Mouse (Mus musculus): ENCODE data around the gene Ppfibp1. TPM values are rescaled to one million over a fixed set of nuclear protein-coding genes. Genes with fewer than 3 reads are reported as not detected.

Gene Ppfibp1
- total and polyA plus RNA-seq, 2 experiments from 2014 or later, result 39.5 to 43.0 TPM

DNA sequence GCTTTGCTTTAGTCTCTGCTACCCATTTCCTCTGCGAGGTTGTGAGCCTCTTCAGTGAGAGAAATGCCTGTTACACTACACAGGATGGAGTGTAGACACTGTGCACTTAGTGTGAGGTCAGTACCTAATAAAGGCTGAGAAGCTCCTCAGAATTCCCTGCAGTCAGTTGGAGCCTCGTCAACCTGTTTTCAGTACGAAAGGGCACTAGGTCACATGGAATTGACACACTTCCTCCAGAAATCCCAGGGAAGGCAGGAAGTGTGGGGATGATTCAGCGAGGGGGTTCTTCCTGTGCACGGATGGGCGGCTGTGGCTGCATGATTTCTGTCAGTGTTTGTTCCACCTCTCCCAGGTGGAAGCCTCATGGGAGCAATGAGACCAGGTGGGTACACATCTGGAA lies 44.8 kb downstream of the Ppfibp1 start:
- H3K4me1 ChIP-seq (ENCODE audit: control insufficient read depth, insufficient read depth), result peaks cover 13% of the 10 kb centered on the region
- no peak overlapping the region for H3K4me3 ChIP-seq (ENCODE audit: low read depth, low read length)

GRCm38 (mm10) chr6:146935957-146936356 lies 47.7 kb downstream of the Ppfibp1 start:
- DNase-seq (ENCODE audit: low spot score), result peak; percentile 55
- 0 out of 2 replicates have a peak, but pooled peaks have one; percentile 45 for ATAC-seq (ENCODE audit: insufficient read depth, low read depth)
- TF ChIP-seq CTCF (IDR thresholded peaks at IDR 0.05; ENCODE audit: low read depth), result no peak
- no peak for TF ChIP-seq EP300 (IDR thresholded peaks at IDR 0.05; ENCODE audit: low read depth)
- no peak overlapping the region for H3K4me3 ChIP-seq (ENCODE audit: low read depth, low read length)
- H3K9me3 ChIP-seq (replicated peaks; ENCODE audit: control insufficient read depth, low read length), result no peaks in the 10 kb centered on the region
- no peak overlapping the region for H3K9ac ChIP-seq (replicated peaks; ENCODE audit: low read depth, low read length)
- H3K4me2 ChIP-seq (ENCODE audit: low read depth, low read length), result no peak overlapping the region
- WGBS, result 79% methylated on average over 6 of the region's 6 CpGs
- no peaks in the 10 kb centered on the region for H3K27me3 ChIP-seq (ENCODE audit: control insufficient read depth, insufficient read depth, low read length)
- H3K27ac ChIP-seq (ENCODE audit: low read depth), result no peak overlapping the region
- peaks cover 11% of the 10 kb centered on the region; the same call in 1 of the 2 replicates for H3K36me3 ChIP-seq (replicated peaks; ENCODE audit: control insufficient read depth, insufficient read depth, low read length)
- H3K4me1 ChIP-seq (ENCODE audit: control insufficient read depth, insufficient read depth), result peaks cover 11% of the 10 kb centered on the region

More for the DNA sequence above, 44.8 kb downstream of the Ppfibp1 start:
- TF ChIP-seq EP300 (IDR thresholded peaks at IDR 0.05; ENCODE audit: low read depth) (peak; percentile 69; the same call in 1 of the 2 replicates), CTCF (IDR thresholded peaks at IDR 0.05; ENCODE audit: low read depth) (no peak)
- peak; percentile 69 for DNase-seq (ENCODE audit: low spot score)
- peak; percentile 81 for ATAC-seq (ENCODE audit: insufficient read depth, low read depth)
- 47% methylated on average over 6 of the region's 6 CpGs for WGBS
- no peak overlapping the region for H3K9ac ChIP-seq (replicated peaks; ENCODE audit: low read depth, low read length)
- H3K27me3 ChIP-seq (ENCODE audit: control insufficient read depth, insufficient read depth, low read length), result no peaks in the 10 kb centered on the region
- H3K36me3 ChIP-seq (replicated peaks; ENCODE audit: control insufficient read depth, insufficient read depth, low read length), result no peaks in the 10 kb centered on the region
- H3K9me3 ChIP-seq (replicated peaks; ENCODE audit: control insufficient read depth, low read length), result no peaks in the 10 kb centered on the region
- peak overlapping the region; percentile 67 for H3K27ac ChIP-seq (ENCODE audit: low read depth)
- H3K4me2 ChIP-seq (ENCODE audit: low read depth, low read length), result no peak overlapping the region

DNA sequence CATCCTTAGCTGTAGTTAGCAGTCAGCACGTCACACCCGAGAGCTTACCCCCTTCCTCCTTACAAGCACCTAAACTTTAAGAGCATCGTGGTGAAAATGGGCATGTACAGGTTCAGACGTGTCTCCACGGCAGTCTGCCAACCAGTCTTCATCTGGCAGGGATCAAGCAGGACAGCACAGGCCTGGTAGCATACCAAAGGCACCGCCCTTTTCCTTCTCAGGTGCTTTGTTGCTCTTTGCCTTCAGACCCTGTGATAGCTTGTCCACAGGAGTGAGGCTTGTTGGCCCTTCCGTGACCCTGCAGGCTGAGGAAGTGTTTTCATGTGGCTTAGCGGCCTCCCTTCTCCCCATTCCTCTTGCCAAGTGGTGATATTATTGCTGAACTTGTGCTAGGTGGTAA lies 50.7 kb downstream of the Ppfibp1 start:
- WGBS, result 65% methylated on average over 8 of the region's 8 CpGs
- no peak for DNase-seq (ENCODE audit: low spot score)
- Histone ChIP-seq H3K27me3 (ENCODE audit: control insufficient read depth, insufficient read depth, low read length) (no peaks in the 10 kb centered on the region), H3K9me3 (replicated peaks; ENCODE audit: control insufficient read depth, low read length) (no peaks in the 10 kb centered on the region), H3K4me1 (ENCODE audit: control insufficient read depth, insufficient read depth) (0 out of 2 replicates have a peak, but pooled peaks cover under 1% of the 10 kb centered on the region), H3K4me2 (ENCODE audit: low read depth, low read length) (no peak overlapping the region), H3K9ac (replicated peaks; ENCODE audit: low read depth, low read length) (no peak overlapping the region), H3K27ac (ENCODE audit: low read depth) (no peak overlapping the region), H3K4me3 (ENCODE audit: low read depth, low read length) (no peak overlapping the region), H3K36me3 (replicated peaks; ENCODE audit: control insufficient read depth, insufficient read depth, low read length) (peaks cover 11% of the 10 kb centered on the region; the same call in 1 of the 2 replicates)
- TF ChIP-seq CTCF (IDR thresholded peaks at IDR 0.05; ENCODE audit: low read depth), result no peak
- no peak for TF ChIP-seq EP300 (IDR thresholded peaks at IDR 0.05; ENCODE audit: low read depth)
- no peak for ATAC-seq (ENCODE audit: insufficient read depth, low read depth)

- H3K27me3 ChIP-seq (ENCODE audit: control insufficient read depth, insufficient read depth, low read length), result no peaks in the 10 kb centered on the region
- H3K4me3 ChIP-seq (ENCODE audit: low read depth, low read length), result no peak overlapping the region
- H3K4me1 ChIP-seq (ENCODE audit: control insufficient read depth, insufficient read depth), result peaks cover 25% of the 10 kb centered on the region
- no peak overlapping the region for H3K27ac ChIP-seq (ENCODE audit: low read depth)
- no peak overlapping the region for H3K9ac ChIP-seq (replicated peaks; ENCODE audit: low read depth, low read length)
- TF ChIP-seq EP300 (IDR thresholded peaks at IDR 0.05; ENCODE audit: low read depth) (no peak), CTCF (IDR thresholded peaks at IDR 0.05; ENCODE audit: low read depth) (no peak)
- peaks cover 11% of the 10 kb centered on the region; the same call in 1 of the 2 replicates for H3K36me3 ChIP-seq (replicated peaks; ENCODE audit: control insufficient read depth, insufficient read depth, low read length)
- ATAC-seq (ENCODE audit: insufficient read depth, low read depth) (no peak), DNase-seq (ENCODE audit: low spot score) (no peak)
- 58% methylated on average over 7 of the region's 7 CpGs for WGBS
- H3K9me3 ChIP-seq (replicated peaks; ENCODE audit: control insufficient read depth, low read length), result no peaks in the 10 kb centered on the region
- no peak overlapping the region for H3K4me2 ChIP-seq (ENCODE audit: low read depth, low read length)
These were observed 53.4 kb downstream of the Ppfibp1 start for GRCm38 (mm10) chr6:146941505-146942275.

DNA sequence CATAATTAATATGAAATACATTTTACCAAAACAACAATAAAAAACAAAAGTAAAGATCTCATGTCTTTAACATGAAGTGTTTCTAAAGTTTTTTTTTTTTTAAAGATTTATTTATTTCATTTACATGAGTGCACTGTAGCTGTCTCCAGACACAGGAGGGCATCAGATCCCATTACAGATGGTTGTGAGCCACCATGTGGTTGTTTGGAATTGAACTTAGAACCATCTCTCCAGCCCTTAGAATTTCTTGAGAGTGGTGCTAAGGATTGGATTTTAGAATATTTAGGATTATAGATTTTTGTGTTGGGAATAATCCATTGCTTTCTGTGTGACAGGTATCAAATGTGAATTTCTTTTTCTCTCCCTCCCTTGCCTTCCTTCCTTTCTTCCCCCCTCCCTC lies 55.7 kb downstream of the Ppfibp1 start:
- Histone ChIP-seq H3K9me3 (replicated peaks; ENCODE audit: control insufficient read depth, low read length) (no peaks in the 10 kb centered on the region), H3K4me3 (ENCODE audit: low read depth, low read length) (no peak overlapping the region), H3K27me3 (ENCODE audit: control insufficient read depth, insufficient read depth, low read length) (no peaks in the 10 kb centered on the region), H3K4me1 (ENCODE audit: control insufficient read depth, insufficient read depth) (peaks cover 30% of the 10 kb centered on the region), H3K27ac (ENCODE audit: low read depth) (no peak overlapping the region), H3K9ac (replicated peaks; ENCODE audit: low read depth, low read length) (no peak overlapping the region), H3K36me3 (replicated peaks; ENCODE audit: control insufficient read depth, insufficient read depth, low read length) (peaks cover 9% of the 10 kb centered on the region; the same call in 1 of the 2 replicates), H3K4me2 (ENCODE audit: low read depth, low read length) (no peak overlapping the region)
- TF ChIP-seq EP300 (IDR thresholded peaks at IDR 0.05; ENCODE audit: low read depth) (no peak), CTCF (IDR thresholded peaks at IDR 0.05; ENCODE audit: low read depth) (peak; percentile 17; the same call in 1 of the 2 replicates)
- DNase-seq (ENCODE audit: low spot score), result no peak
- no peak for ATAC-seq (ENCODE audit: insufficient read depth, low read depth)

Measured in heart, postnatal 0 days (tissue).